Mouse (Mus musculus) heart, postnatal 0 days (tissue): ENCODE results near the gene Slc12a5. TPM values are rescaled to one million over a fixed set of nuclear protein-coding genes. Genes with fewer than 3 reads are reported as not detected.

Source experiments
- ATAC-seq: fragments of 200-750 bp; cut with Nextera tagmentation; 2 replicates; pipeline ENCODE4 v1.8.0; 2017; ENCODE audit warnings: low read depth, moderate number of reproducible peaks, moderate library complexity; ENCODE audit not compliant: insufficient read depth
- DNase-seq: peaks from one replicate; pipeline ENCODE4 v3.0.0-alpha.2; 2016; ENCODE audit warnings: low spot score
- H3K27ac ChIP-seq: fragments of 300-500 bp; sonication (generic); 2 replicates; pipeline ENCODE4 v1.5.1; 2014; ENCODE audit warnings: low read depth, mild to moderate bottlenecking
- H3K27me3 ChIP-seq: fragments of 300-500 bp; sonication (generic); 2 replicates; pipeline ENCODE4 v1.6.1; 2014; ENCODE audit warnings: low read length, mixed read lengths; ENCODE audit not compliant: control insufficient read depth, insufficient read depth
- H3K36me3 ChIP-seq: fragments of 300-500 bp; sonication (generic); replicated peaks from 2 replicates; pipeline ENCODE4 v1.6.1; 2014; ENCODE audit warnings: low read length, mixed read lengths; ENCODE audit not compliant: control insufficient read depth, insufficient read depth
- H3K4me1 ChIP-seq: fragments of 300-500 bp; sonication (generic); 2 replicates; pipeline ENCODE4 v1.6.1; 2014; ENCODE audit warnings: antibody characterized with exemption; ENCODE audit not compliant: control insufficient read depth, insufficient read depth
- H3K4me2 ChIP-seq: fragments of 300-500 bp; sonication (generic); 2 replicates; pipeline ENCODE4 v1.6.1; 2014; ENCODE audit warnings: low read depth, mild to moderate bottlenecking, low read length, moderate library complexity
- H3K4me3 ChIP-seq: fragments of 300-500 bp; sonication (generic); 2 replicates; pipeline ENCODE4 v1.5.1; 2014; ENCODE audit warnings: low read depth, low read length
- H3K9ac ChIP-seq: fragments of 300-500 bp; sonication (generic); replicated peaks from 2 replicates; pipeline ENCODE4 v1.6.1; 2014; ENCODE audit warnings: low read depth, low read length, mixed read lengths
- H3K9me3 ChIP-seq: fragments of 300-500 bp; sonication (generic); replicated peaks from 2 replicates; pipeline ENCODE4 v1.6.1; 2016; ENCODE audit warnings: low read length; ENCODE audit not compliant: control insufficient read depth
- CTCF ChIP-seq: IDR thresholded peaks from 2 replicates; pipeline ENCODE4 v1.5.1; 2016; ENCODE audit warnings: antibody characterized with exemption, control low read depth, low read depth
- EP300 ChIP-seq: IDR thresholded peaks from 2 replicates; pipeline ENCODE4 v1.6.1; 2016; ENCODE audit warnings: antibody characterized with exemption, low read depth
- WGBS: fragments of 180-500 bp; shearing (Covaris S2); extraction: QIAGEN DNeasy Blood & Tissue Kit; methylation state at CpG from one replicate; pipeline ENCODE4 v1.1.7; 2014; 5-methylcytosine and 5-hydroxymethylcytosine counted together
- polyA plus RNA-seq: library from polyadenylated mRNA; unstranded; fragments of >200 nt; fragmentation: Nextera tagmentation; extraction: Ambion mirVana; gene quantifications from 2 replicates; pipeline ENCODE4 v1.2.1, GENCODE M21; 2015
- total RNA-seq: library from RNA; depleted of rRNA; stranded (reverse); fragments of >200 nt; gene quantifications from 2 replicates; pipeline ENCODE4 v1.2.3, GENCODE M21; 2014; ENCODE audit warnings: low replicate concordance

Slc12a5 gene
- total and polyA plus RNA-seq, 2 experiments from 2014 or later = 0.31 to 0.50 TPM

DNA sequence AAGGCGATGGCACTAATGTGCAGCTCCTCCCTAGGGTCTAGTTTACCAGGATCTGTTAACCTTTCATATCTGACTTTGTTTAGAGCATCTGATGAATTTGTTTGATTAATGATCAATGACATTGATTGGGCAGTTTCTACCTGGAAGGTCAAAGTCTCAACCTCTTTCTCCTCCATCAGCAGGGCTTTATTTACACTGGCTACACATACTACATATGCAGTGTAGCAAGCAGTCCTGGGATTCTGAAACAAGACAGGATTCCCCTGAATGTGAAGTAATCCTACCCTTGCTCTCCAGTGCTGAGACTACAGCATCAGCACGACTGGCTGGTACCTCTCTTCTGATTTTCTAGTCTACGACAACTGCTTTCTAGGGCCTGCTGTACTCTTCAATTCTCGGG is 46.2 kb downstream of the Slc12a5 start:
- H3K36me3 ChIP-seq = peaks cover 95% of the 10 kb centered on the region
- WGBS = 89% methylated on average over 4 of the region's 4 CpGs

DNA sequence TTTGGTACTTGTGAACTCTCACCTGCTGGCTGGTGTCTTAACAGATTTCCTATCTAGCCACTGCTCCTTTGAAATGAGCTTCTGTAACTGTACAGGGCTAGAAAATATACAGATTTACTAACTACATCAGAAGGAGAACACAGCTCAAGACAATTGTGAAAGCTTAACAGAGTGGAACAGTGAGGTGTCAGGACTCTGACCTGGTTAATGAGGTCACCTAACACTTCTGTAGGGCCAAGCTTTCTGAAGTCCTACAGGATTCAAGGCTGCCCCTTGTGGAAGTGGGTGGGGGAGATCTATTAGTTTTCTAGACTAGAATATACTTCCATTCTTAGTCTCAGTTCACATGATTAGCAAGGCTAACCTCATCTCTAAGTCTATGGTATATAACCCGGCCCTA is 47.4 kb downstream of the Slc12a5 start:
- no peak for ATAC-seq
- H3K27me3 ChIP-seq = no peaks in the 10 kb centered on the region
- no peak overlapping the region for H3K4me2 ChIP-seq
- no peak for DNase-seq
- peaks cover 95% of the 10 kb centered on the region for H3K36me3 ChIP-seq
- no peak overlapping the region for H3K27ac ChIP-seq
- WGBS = 92% methylated on average over 1 of the region's 1 CpGs
- H3K4me1 ChIP-seq = no peaks in the 10 kb centered on the region
- no peak overlapping the region for H3K9ac ChIP-seq
- TF ChIP-seq EP300 = no peak
- TF ChIP-seq CTCF = no peak
- H3K4me3 ChIP-seq = no peak overlapping the region
- H3K9me3 ChIP-seq = no peaks in the 10 kb centered on the region

More for the DNA sequence above, 46.2 kb downstream of the Slc12a5 start:
- no peak for TF ChIP-seq EP300
- no peak for TF ChIP-seq CTCF
- no peak overlapping the region for H3K9ac ChIP-seq
- no peaks in the 10 kb centered on the region for H3K9me3 ChIP-seq
- no peaks in the 10 kb centered on the region for H3K4me1 ChIP-seq
- H3K27me3 ChIP-seq = no peaks in the 10 kb centered on the region
- H3K27ac ChIP-seq = no peak overlapping the region
- H3K4me3 ChIP-seq = no peak overlapping the region
- DNase-seq = no peak
- ATAC-seq = no peak
- H3K4me2 ChIP-seq = no peak overlapping the region

DNA sequence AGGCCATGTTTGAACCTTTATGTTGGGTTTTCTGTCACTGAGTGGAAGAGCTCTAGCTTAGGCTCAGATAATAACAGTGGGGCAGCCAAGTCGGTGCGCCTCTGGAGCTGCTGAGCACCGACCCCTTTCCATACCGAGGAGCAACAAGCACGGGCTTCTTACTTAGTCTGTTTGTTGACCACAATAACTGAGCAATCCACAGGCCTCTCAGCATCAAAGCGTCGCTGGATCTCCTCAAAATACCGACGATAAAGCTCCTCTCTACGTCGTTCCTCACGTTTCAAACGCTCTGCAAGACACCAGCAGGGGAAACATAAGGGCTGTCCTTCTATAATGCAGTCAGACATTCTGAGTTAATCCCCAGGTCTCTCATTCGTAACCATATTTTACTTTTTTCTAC is 48.6 kb downstream of the Slc12a5 start:
- Histone ChIP-seq H3K9me3 (no peaks in the 10 kb centered on the region), H3K4me1 (no peaks in the 10 kb centered on the region), H3K36me3 (peaks cover 86% of the 10 kb centered on the region), H3K27ac (no peak overlapping the region), H3K4me2 (no peak overlapping the region), H3K4me3 (no peak overlapping the region), H3K9ac (no peak overlapping the region), H3K27me3 (no peaks in the 10 kb centered on the region)
- DNase-seq (no peak), ATAC-seq (no peak)
- TF ChIP-seq CTCF (no peak), EP300 (no peak)
- WGBS = 95% methylated on average over 14 of the region's 14 CpGs

DNA sequence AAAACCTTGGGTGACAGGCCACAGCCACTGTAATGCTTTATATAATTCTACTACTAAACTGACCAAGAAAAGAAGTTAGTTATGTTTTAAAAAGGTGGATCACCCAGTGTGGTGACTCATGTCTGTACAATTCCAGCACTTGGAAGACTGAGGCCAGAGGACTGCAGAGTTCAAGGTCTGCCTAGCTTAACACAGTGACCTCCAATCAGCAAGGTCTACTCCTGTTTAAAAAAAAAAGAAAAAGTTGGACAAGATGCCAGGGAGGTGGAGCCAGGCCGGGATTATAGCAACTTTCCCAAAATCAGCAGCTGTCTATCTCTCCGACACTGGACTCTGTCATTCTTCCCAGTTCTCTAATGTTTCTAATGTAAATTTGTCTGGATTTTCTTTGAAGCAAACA is 49.0 kb downstream of the Slc12a5 start:
- Histone ChIP-seq H3K9me3 (no peaks in the 10 kb centered on the region), H3K36me3 (peaks cover 82% of the 10 kb centered on the region), H3K4me2 (no peak overlapping the region), H3K27me3 (no peaks in the 10 kb centered on the region), H3K4me3 (no peak overlapping the region), H3K27ac (no peak overlapping the region), H3K4me1 (no peaks in the 10 kb centered on the region), H3K9ac (no peak overlapping the region)
- TF ChIP-seq CTCF (no peak), EP300 (no peak)
- no peak for ATAC-seq
- WGBS = 74% methylated on average over 2 of the region's 2 CpGs
- DNase-seq = no peak

DNA sequence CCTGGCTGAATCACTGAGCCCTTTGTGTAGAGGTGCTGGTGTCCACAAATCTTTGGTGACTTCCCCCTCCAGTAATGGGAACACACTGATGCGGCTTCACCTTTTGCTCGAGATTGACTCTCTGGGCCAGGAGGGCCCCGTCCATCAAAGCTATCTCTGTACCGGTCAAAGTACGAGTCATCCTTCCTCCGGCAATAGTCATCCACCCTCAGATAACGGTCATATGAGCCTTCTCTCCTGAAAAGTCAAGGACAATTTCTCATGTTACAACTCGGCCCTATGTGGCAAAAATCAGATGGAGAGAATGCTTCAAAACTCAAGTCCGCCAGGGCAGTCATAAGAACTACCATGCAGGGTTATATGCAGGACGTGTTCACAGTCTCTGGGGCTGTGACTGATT is 49.7 kb downstream of the Slc12a5 start:
- Histone ChIP-seq H3K4me2 (no peak overlapping the region), H3K9ac (no peak overlapping the region), H3K36me3 (peaks cover 74% of the 10 kb centered on the region), H3K4me1 (no peaks in the 10 kb centered on the region), H3K27ac (no peak overlapping the region), H3K9me3 (no peaks in the 10 kb centered on the region), H3K27me3 (no peaks in the 10 kb centered on the region), H3K4me3 (no peak overlapping the region)
- ATAC-seq = no peak
- TF ChIP-seq CTCF = no peak
- no peak for TF ChIP-seq EP300
- WGBS = 68% methylated on average over 10 of the region's 10 CpGs
- no peak for DNase-seq

DNA sequence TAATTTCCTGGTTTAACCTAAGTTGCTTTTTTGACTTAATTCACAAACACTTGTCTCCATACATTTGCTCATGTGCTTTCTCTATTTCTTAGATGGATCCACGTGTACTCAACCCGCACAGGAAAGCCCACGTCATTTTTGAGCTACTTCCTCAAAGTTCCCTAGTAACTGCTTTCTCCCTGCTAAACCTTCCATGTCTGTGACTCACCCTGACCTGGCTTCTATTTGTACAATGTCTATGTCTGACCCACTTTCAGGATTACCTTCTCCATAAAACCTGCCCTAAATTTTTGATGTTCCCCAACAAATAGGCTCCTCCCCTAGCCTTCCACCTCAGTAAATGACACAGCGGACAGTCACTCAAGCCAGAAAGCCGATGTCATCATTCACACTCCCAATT is 54.3 kb downstream of the Slc12a5 start:
- DNase-seq = no peak
- H3K27me3 ChIP-seq = no peaks in the 10 kb centered on the region
- 85% methylated on average over 5 of the region's 5 CpGs for WGBS
- no peak for TF ChIP-seq CTCF
- TF ChIP-seq EP300 = no peak
- H3K9ac ChIP-seq = no peak overlapping the region
- H3K4me3 ChIP-seq = no peak overlapping the region
- H3K4me1 ChIP-seq = no peaks in the 10 kb centered on the region
- H3K9me3 ChIP-seq = no peaks in the 10 kb centered on the region
- no peak overlapping the region for H3K4me2 ChIP-seq
- no peak overlapping the region for H3K27ac ChIP-seq
- ATAC-seq = no peak
- peaks cover 39% of the 10 kb centered on the region for H3K36me3 ChIP-seq
